Mouse (Mus musculus) spleen, adult 12 weeks (tissue): ENCODE measurements around the gene Stac2.

ENCODE experiments used
- DNase-seq: peaks from one replicate; pipeline ENCODE4 v3.0.0; 2022; ENCODE audit warnings: low spot score

The Stac2 gene

GRCm38 (mm10) chr11:98052989-98053834, at the start of gene Stac2:
Gene Stac2, minus strand, starts transcription at chr11:98053462.
- DNase-seq: no peak

GRCm38 (mm10) chr11:98101332-98101731, 48.1 kb upstream of the Stac2 start:
- no peak for DNase-seq

DNA sequence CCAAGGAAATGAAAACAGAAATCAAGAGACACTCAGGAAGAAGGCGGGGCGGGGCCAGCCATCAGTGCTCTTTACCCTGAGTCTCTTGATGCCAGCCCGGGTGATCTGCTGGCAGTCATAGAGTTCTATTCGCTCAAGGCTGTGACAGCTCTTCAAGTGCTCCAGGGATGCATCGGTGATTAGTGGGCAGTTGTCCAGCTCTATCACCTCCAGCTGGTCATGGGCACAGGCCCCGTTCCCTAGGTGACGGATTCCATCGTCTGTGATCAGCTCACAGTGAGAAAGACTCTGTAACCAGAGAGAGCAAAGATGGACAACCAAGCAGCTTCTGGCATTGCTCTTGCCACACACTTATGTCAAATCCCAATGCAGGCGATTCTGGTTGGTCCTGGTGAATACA, 37.3 kb upstream of the Stac2 start:
- no peak for DNase-seq

GRCm38 (mm10) chr11:98088224-98088623, 35.0 kb upstream of the Stac2 start:
- DNase-seq: no peak

DNA sequence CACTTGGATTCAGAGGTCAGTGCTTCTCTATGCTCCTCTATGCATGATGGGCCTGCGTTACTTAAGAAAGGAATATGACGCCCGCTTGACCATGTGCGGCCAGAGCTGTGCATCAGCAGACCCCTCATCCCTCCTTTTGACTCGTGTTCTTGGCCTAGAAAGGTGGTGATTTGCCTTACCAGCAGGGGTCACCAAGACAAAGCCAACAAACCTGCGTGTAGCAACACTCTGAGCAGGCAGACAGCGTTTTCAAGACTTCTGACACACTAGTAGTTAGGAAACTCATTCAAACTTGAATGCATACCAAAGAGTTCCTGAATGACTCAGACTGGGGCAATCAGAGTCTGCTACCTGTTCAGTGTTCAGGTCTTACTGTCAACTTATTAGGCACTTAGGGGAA, 33.3 kb upstream of the Stac2 start:
- DNase-seq: no peak

- no peak for DNase-seq
Measured at GRCm38 (mm10) chr11:98086141-98086540, 32.9 kb upstream of the Stac2 start.

- no peak for DNase-seq
Measured at GRCm38 (mm10) chr11:98082745-98083144, 29.5 kb upstream of the Stac2 start.

DNA sequence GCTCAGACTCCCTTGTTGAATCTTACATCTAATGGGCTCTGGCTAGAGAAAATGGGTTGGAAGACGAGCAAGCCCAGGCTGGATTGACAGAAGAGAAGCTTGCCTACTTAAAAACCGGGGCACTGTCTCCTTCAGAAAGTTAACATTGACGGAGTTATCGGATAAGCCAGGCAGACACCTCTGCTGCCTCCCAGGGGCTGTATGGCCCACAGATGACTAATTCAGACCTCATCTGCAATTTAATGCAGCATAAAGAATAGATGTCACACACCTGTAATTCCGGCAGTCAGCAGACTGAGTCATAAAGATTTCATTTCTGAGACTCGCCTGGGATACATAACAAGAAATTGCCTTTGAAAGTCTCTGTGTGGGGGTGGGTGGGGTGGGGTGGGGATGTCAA, 27.2 kb upstream of the Stac2 start:
- no peak for DNase-seq

DNA sequence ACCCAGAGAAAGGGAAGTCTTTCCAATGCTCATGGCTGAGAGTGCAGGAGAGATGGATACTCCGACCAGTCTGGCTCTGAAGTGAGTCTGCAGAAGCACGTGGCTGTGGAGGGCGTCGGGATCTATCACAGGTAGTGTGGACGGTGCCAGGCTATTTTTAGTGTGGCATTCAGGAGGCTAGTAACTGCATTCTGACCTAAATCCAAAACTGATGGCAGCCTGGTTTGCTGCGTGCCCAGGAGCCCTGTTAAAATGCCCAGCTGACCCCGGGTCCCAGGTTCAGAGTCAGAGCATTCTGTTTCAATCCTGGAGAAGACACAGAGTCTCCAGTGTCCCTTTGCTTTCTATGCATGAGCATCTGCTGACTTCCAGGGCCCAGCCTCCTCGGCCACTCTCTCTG, 23.8 kb upstream of the Stac2 start:
- no peak for DNase-seq

- DNase-seq: peak; percentile 74
Measured at GRCm38 (mm10) chr11:98075195-98075808, 22.0 kb upstream of the Stac2 start.

- no peak for DNase-seq
Measured at GRCm38 (mm10) chr11:98073442-98073841, 20.2 kb upstream of the Stac2 start.

GRCm38 (mm10) chr11:98067255-98067654, 14.0 kb upstream of the Stac2 start:
- no peak for DNase-seq

DNA sequence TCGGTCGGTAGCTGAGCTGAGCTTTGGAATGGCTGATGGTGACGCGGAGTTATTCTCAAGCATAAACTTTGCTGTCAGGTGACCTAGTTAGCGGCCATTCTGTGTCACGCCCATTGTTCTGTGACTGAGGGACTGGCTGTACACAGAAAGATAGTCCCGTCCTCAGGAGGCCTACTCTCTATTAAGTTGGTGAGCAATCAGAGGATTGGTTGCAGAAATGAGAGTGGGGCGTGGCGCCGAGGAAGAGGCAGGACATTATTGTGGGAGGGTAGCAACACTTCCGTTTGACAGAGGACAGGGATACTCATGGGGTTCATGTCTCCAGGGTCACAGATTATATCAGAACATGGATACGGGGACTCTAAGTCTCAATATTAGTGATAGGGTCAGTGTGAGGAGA, 12.9 kb upstream of the Stac2 start:
- DNase-seq: no peak

DNA sequence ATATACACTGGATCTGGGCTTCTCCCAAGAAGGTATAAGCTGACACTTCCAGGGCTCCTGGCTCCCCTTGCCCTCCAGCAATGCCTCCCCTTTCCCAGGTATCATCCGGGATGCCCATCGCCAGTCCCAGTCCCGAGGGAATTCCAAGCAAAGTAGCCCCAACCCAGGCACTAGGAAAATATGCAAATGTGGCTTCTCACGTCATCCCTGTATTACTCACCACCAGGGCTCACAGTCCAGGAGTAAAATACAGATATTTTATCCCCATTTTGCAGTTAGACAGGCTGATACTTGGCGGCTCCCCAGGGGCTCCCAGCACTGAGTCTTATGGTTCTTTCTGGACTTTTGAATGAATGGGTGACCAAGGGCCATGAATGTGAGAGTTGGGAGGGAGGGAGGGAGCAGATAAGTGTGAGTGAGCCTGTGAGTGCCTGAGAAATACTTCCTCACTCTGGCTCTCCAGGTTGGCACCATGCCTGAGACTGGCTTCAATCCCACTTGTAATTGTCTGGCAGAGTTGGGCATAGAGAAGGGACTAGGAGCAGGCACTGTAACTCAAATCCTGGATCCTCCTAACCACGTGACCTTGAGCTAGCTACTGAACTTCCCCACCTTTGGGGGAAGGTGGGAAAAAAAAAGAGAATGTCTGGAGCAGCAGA, 8.8 kb upstream of the Stac2 start:
- no peak for DNase-seq

GRCm38 (mm10) chr11:98061441-98061840, 8.2 kb upstream of the Stac2 start:
- DNase-seq: no peak

DNA sequence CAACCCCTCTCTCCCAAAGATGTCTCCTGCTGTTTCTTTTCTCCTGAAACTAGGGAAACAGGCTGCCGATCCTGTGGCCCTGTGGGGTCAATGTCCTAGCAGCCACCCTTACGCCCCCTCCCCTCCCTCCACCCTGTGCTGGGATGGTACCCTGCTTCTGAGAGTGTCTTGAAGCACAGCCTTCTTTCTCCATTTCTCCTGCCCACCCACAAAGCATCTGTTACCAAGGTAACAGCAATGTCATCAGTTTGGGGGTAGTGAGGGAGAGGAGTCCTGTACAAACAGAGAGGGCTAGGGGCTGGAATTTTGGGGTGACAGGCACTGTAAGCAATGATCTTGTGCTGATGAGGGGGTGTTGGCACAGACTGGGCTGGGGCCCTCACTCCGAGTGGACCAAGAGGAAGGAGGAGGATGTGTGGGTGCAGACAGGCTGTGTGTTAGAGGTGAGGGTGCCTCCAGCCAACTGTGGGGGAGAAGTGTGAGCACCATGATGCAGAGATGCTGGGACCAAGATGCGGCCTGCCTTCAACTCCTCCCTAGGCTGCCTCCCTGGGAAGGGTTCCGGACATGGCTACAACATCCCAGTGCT, 6.9 kb upstream of the Stac2 start:
- no peak for DNase-seq

- DNase-seq: no peak
Measured at GRCm38 (mm10) chr11:98059662-98060061, 6.4 kb upstream of the Stac2 start.

- DNase-seq: no peak
Measured at GRCm38 (mm10) chr11:98057998-98058397, 4.7 kb upstream of the Stac2 start.

DNA sequence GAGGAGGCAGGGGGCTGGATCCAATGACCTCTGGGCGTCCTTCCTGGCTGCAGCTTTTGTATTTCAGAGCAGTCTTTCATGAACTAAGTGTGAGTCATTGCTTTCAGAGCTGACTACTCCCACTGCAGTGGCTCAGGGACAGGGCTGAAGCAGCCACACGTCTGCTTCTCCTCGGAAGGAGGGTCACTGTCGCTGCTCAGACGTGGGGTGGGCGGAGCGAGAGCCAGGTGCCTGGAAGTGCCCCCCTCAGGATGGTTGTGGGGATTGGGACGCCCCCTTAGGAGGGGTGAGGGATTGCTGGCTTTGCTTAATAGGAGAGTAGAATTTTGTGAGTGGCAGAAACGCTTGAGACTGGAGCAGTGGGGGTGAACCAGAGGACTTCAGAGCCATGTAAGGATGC, 4.2 kb upstream of the Stac2 start:
- no peak for DNase-seq

DNA sequence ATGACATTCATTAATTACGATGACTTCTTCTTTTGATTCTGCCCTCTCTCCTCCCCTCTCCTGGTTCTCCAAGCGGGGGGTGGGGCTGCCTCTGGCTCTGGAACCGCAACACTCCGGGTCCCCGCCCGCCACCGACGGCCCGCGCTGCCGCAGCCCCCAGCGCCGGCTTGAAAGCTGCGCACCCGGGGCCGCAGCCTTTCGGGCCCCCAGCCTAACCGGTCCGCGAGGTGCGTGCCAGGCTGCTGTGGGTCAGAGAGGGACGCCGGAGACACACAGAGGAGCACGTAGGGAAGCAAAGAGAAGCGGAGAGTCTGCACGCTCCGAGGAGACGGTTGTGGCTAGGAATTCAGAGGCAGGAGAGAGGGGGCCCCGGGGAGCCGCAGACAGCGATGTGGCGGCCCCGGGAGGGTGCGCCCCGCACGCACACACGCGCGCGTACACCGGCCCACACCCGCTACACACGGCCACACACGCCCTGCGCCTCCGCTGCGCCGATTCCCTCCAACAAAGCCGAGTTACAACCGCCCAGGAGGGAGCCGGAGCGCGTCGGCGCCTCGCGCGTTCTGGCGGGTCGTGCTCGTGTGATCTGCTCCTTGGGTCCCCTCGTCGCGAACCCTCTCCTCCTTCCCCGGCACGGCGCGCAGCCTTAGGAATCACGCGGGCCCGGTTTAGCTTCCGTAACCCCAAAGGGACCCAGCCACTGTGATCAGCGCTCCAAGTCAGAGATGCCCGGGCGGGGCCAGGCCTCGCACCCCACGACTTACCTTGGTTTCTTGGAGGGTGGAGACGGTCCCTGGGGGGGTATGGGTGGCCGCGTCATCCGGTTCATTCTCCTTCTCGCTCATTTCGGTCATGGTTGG, 903 bp downstream of the Stac2 start:
- DNase-seq: peak; percentile 41

- DNase-seq: no peak
Measured at GRCm38 (mm10) chr11:98051611-98052128, 1.6 kb downstream of the Stac2 start.

DNA sequence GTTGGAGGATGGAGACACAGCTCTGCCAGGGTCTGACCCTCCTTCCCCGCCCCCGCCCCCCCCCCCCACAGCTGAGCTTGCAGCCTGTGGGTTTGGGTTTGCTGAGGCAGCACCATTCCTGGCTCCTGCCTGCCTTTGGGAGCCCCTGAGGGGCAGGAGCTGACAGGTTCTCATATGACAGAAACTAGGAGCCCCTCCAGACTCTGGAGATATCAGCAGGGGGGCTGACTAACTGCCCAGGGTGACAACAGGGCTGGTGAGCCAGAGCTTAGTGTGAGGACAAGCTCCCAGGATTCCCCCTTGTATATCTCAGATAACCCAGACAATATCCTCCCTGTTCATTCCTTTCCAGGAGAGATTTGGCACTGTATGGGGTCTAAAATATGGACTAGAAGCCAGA, 2.3 kb downstream of the Stac2 start:
- no peak for DNase-seq
